Mouse (Mus musculus) urinary bladder, adult 2 months (tissue): ENCODE data around the gene Nup54. TPM values are rescaled to one million over a fixed set of nuclear protein-coding genes. Genes with fewer than 3 reads are reported as not detected.

Source experiments
- DNase-seq: peaks from one replicate; pipeline ENCODE4 v3.0.0; 2022; ENCODE audit warnings: low spot score
- polyA plus RNA-seq: library from polyadenylated mRNA; depleted of rRNA; stranded (reverse); fragments of >200 nt; gene quantifications from 2 replicates; pipeline ENCODE4 v1.2.3, GENCODE M21; 2012; rRNA removed

The Nup54 gene
- polyA plus RNA-seq, 1 experiment: 21.1 TPM

GRCm38 (mm10) chr5:92376795-92377405 is 58.1 kb downstream of the Nup54 start:
- no peak for DNase-seq

- DNase-seq: no peak
Measured at GRCm38 (mm10) chr5:92375368-92375767, 59.7 kb downstream of the Nup54 start.

GRCm38 (mm10) chr5:92374721-92375142 is 60.3 kb downstream of the Nup54 start:
- no peak for DNase-seq

GRCm38 (mm10) chr5:92372605-92373004 is 62.4 kb downstream of the Nup54 start:
- DNase-seq: no peak

GRCm38 (mm10) chr5:92371361-92371976 is 63.5 kb downstream of the Nup54 start:
- no peak for DNase-seq

- DNase-seq: no peak
Measured at GRCm38 (mm10) chr5:92370891-92371290, 64.1 kb downstream of the Nup54 start.

GRCm38 (mm10) chr5:92370392-92370791 is 64.6 kb downstream of the Nup54 start:
- DNase-seq: no peak

GRCm38 (mm10) chr5:92369151-92369994 is 65.6 kb downstream of the Nup54 start:
- DNase-seq: no peak

- DNase-seq: no peak
Measured at GRCm38 (mm10) chr5:92368392-92368791, 66.6 kb downstream of the Nup54 start.

- DNase-seq: no peak
Measured at GRCm38 (mm10) chr5:92366565-92366964, 68.5 kb downstream of the Nup54 start.

Other genes starting within 250 kb of the Nup54 start
- not detected in 2 replicates for gene U90926, start 219.8 kb downstream of the Nup54 start, polyA plus RNA-seq
- 0.63 and 0.69 TPM in 2 replicates for gene Ppef2, start 178.9 kb downstream of the Nup54 start, polyA plus RNA-seq
- gene Naaa, start 157.0 kb downstream of the Nup54 start, polyA plus RNA-seq: 34.3 and 37.5 TPM in 2 replicates
- gene Sdad1, start 124.7 kb downstream of the Nup54 start, polyA plus RNA-seq: 12.3 and 13.6 TPM in 2 replicates
- gene Cxcl9, start 107.1 kb downstream of the Nup54 start, polyA plus RNA-seq: 7.3 and 8.8 TPM in 2 replicates
- 839 and 925 TPM in 2 replicates for gene Art3, start 103.4 kb downstream of the Nup54 start, polyA plus RNA-seq
- gene Cxcl10, start 86.3 kb downstream of the Nup54 start, polyA plus RNA-seq: 7.0 and 14.7 TPM in 2 replicates
- gene Scarb2, start 71.6 kb upstream of the Nup54 start, polyA plus RNA-seq: 84.3 and 96.2 TPM in 2 replicates
- 0.86 and 1.0 TPM in 2 replicates for gene Fam47e, start 119.8 kb upstream of the Nup54 start, polyA plus RNA-seq
- 28.9 and 29.0 TPM in 2 replicates for gene Stbd1, start 167.8 kb upstream of the Nup54 start, polyA plus RNA-seq
- 1.2 and 1.3 TPM in 2 replicates for gene Ccdc158, start 240.1 kb upstream of the Nup54 start, polyA plus RNA-seq
- gene Shroom3, start 248.2 kb upstream of the Nup54 start, polyA plus RNA-seq: 26.5 and 37.7 TPM in 2 replicates